Mouse (Mus musculus) embryonic facial prominence, embryonic 11.5 days (tissue): ENCODE results near the gene Ctso. TPM values are rescaled to one million over a fixed set of nuclear protein-coding genes. Genes with fewer than 3 reads are reported as not detected.

Experiments used
- polyA plus RNA-seq: library from polyadenylated mRNA; unstranded; fragments of >200 nt; fragmentation: Nextera tagmentation; extraction: Ambion mirVana; gene quantifications from 2 replicates; pipeline ENCODE4 v1.2.1, GENCODE M21; 2014

Gene Ctso
- polyA plus RNA-seq, 1 experiment from 2014 or later, result 6.4 TPM

Other genes with a start within 250 kb of the Ctso start
- gene Tdo2, start 43.6 kb downstream of the Ctso start, polyA plus RNA-seq, result 0.15 TPM in 1 of 2 replicates, not detected in the other
- not detected in 2 replicates for gene Asic5, start 49.7 kb downstream of the Ctso start, polyA plus RNA-seq
- 6.4 and 8.1 TPM in 2 replicates for gene Gucy1b1, start 142.1 kb downstream of the Ctso start, polyA plus RNA-seq
- gene Gucy1a1, start 213.2 kb downstream of the Ctso start, polyA plus RNA-seq, result 3.0 and 3.6 TPM in 2 replicates